Mouse (Mus musculus) CH12.LX (cell line): ENCODE results near the gene Slc35d3. TPM values are rescaled to one million over a fixed set of nuclear protein-coding genes. Genes with fewer than 3 reads are reported as not detected.
A peak's percentile ranks its signal among the peaks of the same experiment; 100 is the strongest.

Experiments
- DNase-seq: peaks from one replicate; pipeline ENCODE4 v3.0.0-alpha.2; 2013; ENCODE audit errors: extremely low read depth
- H3K27ac ChIP-seq: 2 replicates; pipeline ENCODE4 v1.5.1; 2012; ENCODE audit warnings: low read depth, mild to moderate bottlenecking, control low read depth, moderate library complexity; ENCODE audit not compliant: insufficient read depth
- H3K27me3 ChIP-seq: replicated peaks from 2 replicates; pipeline ENCODE3; 2012; ENCODE audit warnings: inconsistent platforms
- H3K36me3 ChIP-seq, 2 experiments: replicated peaks in 1 of 2; 2 replicates each; pipeline versions ENCODE3 to v1.6.1; 2012; ENCODE audit warnings: inconsistent platforms in 1 of 2, low read length in 1 of 2, mild to moderate bottlenecking in 1 of 2, mixed read lengths in 1 of 2, moderate library complexity in 1 of 2; ENCODE audit not compliant: control insufficient read depth in 1 of 2, insufficient read depth in 1 of 2
- H3K4me1 ChIP-seq, 2 experiments: 2 replicates each; pipeline ENCODE4 v1.6.1; 2012; ENCODE audit warnings: inconsistent platforms in 1 of 2, moderate library complexity in 1 of 2; ENCODE audit not compliant: insufficient read depth in 2 of 2, control insufficient read depth in 1 of 2
- H3K4me2 ChIP-seq: 2 replicates; pipeline ENCODE4 v1.6.1; 2012; ENCODE audit warnings: low read depth, mild to moderate bottlenecking, control low read depth; ENCODE audit not compliant: poor library complexity, insufficient read depth, severe bottlenecking
- H3K4me3 ChIP-seq, 3 experiments: fragments of 150-350 bp in 1 of 3; sonication (generic) in 1 of 3; replicated peaks in 1 of 3; 2 replicates each; pipeline versions ENCODE3 to v1.5.1; 2011 to 2012; ENCODE audit warnings: low read depth in 2 of 3, low read length in 2 of 3, mild to moderate bottlenecking in 2 of 3, moderate library complexity in 2 of 3, control low read depth in 1 of 3, improper control_type of control experiment in 1 of 3, inconsistent platforms in 1 of 3, mixed read lengths in 1 of 3; ENCODE audit not compliant: poor library complexity in 1 of 3
- H3K79me2 ChIP-seq: replicated peaks from 2 replicates; pipeline ENCODE4 v1.6.1; 2012; ENCODE audit warnings: mild to moderate bottlenecking, moderate library complexity; ENCODE audit not compliant: control insufficient read depth, poor library complexity, insufficient read depth, severe bottlenecking; ENCODE audit errors: extremely low read depth
- H3K9ac ChIP-seq: 2 replicates; pipeline ENCODE4 v1.6.1; 2012; ENCODE audit warnings: low read depth, mild to moderate bottlenecking, control low read depth, moderate library complexity; ENCODE audit not compliant: insufficient read depth
- H3K9me3 ChIP-seq: replicated peaks from 2 replicates; pipeline ENCODE3; 2012; ENCODE audit warnings: low read length, inconsistent platforms, mixed read lengths
- E2F4 ChIP-seq: IDR thresholded peaks from 2 replicates; pipeline ENCODE4 v1.6.1; 2011; ENCODE audit warnings: low read depth, low read length, improper control_type of control experiment; ENCODE audit not compliant: insufficient replicate concordance
- EP300 ChIP-seq: IDR thresholded peaks from 2 replicates; pipeline ENCODE4 v1.6.1; 2011; ENCODE audit warnings: low read length, improper control_type of control experiment
- ETS1 ChIP-seq: conservative IDR thresholded peaks from 2 replicates; pipeline ENCODE4 v1.6.1; 2012; ENCODE audit warnings: low read depth, mild to moderate bottlenecking, inconsistent platforms, low read length, improper control_type of control experiment, moderate library complexity
- HCFC1 ChIP-seq: IDR thresholded peaks from 2 replicates; pipeline ENCODE4 v1.6.1; 2012; ENCODE audit warnings: low read depth, mild to moderate bottlenecking, inconsistent platforms, low read length, improper control_type of control experiment
- IRF4 ChIP-seq: IDR thresholded peaks from 2 replicates; pipeline ENCODE4 v1.6.1; 2014; ENCODE audit warnings: low read depth, mild to moderate bottlenecking, inconsistent platforms, low read length, improper control_type of control experiment
- JUN ChIP-seq: IDR thresholded peaks from 2 replicates; pipeline ENCODE4 v1.6.1; 2011; ENCODE audit warnings: low read depth, mild to moderate bottlenecking, low read length, improper control_type of control experiment, moderate library complexity; ENCODE audit not compliant: insufficient read depth
- KAT2A ChIP-seq: IDR thresholded peaks from 2 replicates; pipeline ENCODE4 v1.6.1; 2012; ENCODE audit warnings: low read length, improper control_type of control experiment, inconsistent platforms; ENCODE audit not compliant: insufficient replicate concordance
- MAFK ChIP-seq: IDR thresholded peaks from 2 replicates; pipeline ENCODE4 v1.6.1; 2011; ENCODE audit warnings: low read length, improper control_type of control experiment; ENCODE audit not compliant: insufficient replicate concordance
- MAX ChIP-seq: IDR thresholded peaks from 2 replicates; pipeline ENCODE4 v1.6.1; 2011; ENCODE audit warnings: low read length, improper control_type of control experiment
- NRF1 ChIP-seq: IDR thresholded peaks from 2 replicates; pipeline ENCODE4 v1.6.1; 2014; ENCODE audit warnings: low read depth, mild to moderate bottlenecking, inconsistent platforms, low read length, improper control_type of control experiment, moderate library complexity
- SIN3A ChIP-seq: IDR thresholded peaks from 2 replicates; pipeline ENCODE4 v1.6.1; 2012; ENCODE audit warnings: low read length, improper control_type of control experiment, inconsistent platforms
- UBTF ChIP-seq: IDR thresholded peaks from 2 replicates; pipeline ENCODE4 v1.6.1; 2012; ENCODE audit warnings: low read depth, mild to moderate bottlenecking, inconsistent platforms, low read length, improper control_type of control experiment, moderate library complexity
- USF2 ChIP-seq: conservative IDR thresholded peaks from 2 replicates; pipeline ENCODE4 v1.6.1; 2011; ENCODE audit warnings: low read depth, low read length, improper control_type of control experiment
- ZC3H11A ChIP-seq: IDR thresholded peaks from 2 replicates; pipeline ENCODE4 v1.6.1; 2012; ENCODE audit warnings: low read depth, mild to moderate bottlenecking, inconsistent platforms, low read length, improper control_type of control experiment
- dilution Hi-C: fragments of 300-500 bp; cut with MboI; formaldehyde crosslinking; loops from 2 replicates; pipeline ENCODE4 v1.14.3; 2020; ENCODE audit warnings: low sequenced_read_pairs; ENCODE audit not compliant: extremely low pct_unique_long_range_greater_than_20kb, extremely low pct_ligation_motif_present
- in situ Hi-C: fragments of 300-500 bp; cut with MboI; formaldehyde crosslinking; loops from 3 replicates; pipeline ENCODE4 v1.14.3; 2019; ENCODE audit warnings: low sequenced_read_pairs, low pct_ligation_motif_present, low pct_unique_long_range_greater_than_20kb, mixed read lengths
- polyA plus RNA-seq: library from polyadenylated mRNA; unstranded; fragments of >175 nt; gene quantifications from 2 replicates; pipeline ENCODE4 v1.2.1, GENCODE M21; 2012; ENCODE audit warnings: low read depth; ENCODE audit not compliant: insufficient read length
- total RNA-seq, 2 experiments: library from RNA; depleted of rRNA; stranded (reverse); fragments of 300-350 nt in 1 of 2; fragments of >200 nt in 1 of 2; gene quantifications; 2 replicates each; pipeline ENCODE4 v1.2.3; 2012 to 2014

Slc35d3 gene
- total and polyA plus RNA-seq, 3 experiments = 0.40 to 0.93 (median 0.52) TPM

DNA sequence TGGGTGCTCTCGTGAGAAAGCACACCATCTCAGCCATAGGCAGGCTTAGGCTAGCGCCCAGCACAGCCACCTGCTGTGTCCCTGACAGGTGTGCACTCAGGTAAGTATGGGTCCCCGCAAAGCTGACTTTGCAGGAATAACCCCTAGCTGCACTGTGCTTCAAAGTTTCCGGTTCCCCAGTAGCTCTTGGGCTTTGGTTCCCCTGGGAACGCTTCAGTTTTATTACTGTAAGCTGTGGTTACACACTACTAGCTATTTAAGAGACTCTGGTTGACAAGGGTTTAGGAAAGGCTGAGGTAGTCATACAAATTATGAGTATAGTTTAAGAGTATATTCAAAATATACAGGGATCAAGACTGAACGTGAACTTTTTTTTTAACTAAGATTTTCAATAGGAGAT lies 1.5 kb upstream of the Slc35d3 start:
- in situ Hi-C loops (no loop called here), dilution Hi-C loops (no loop called here)
- H3K4me3 ChIP-seq = no peak overlapping the region
- H3K27ac ChIP-seq = no peak overlapping the region
- no peaks in the 10 kb centered on the region for H3K36me3 ChIP-seq
- H3K4me2 ChIP-seq = no peak overlapping the region
- peaks cover 35% of the 10 kb centered on the region for H3K27me3 ChIP-seq
- peaks cover 14 to 38% of the 10 kb centered on the region in 2 experiments for H3K4me1 ChIP-seq
- H3K9ac ChIP-seq = no peak overlapping the region
- peak; percentile 62 for DNase-seq
- H3K9me3 ChIP-seq = peaks cover 14% of the 10 kb centered on the region
- no peaks in the 10 kb centered on the region for H3K79me2 ChIP-seq
- TF ChIP-seq IRF4 (0 out of 2 replicates have a peak, but pooled peaks have one; percentile 9), EP300 (peak; percentile 36; the same call in 1 of the 2 replicates), MAX (no peak), HCFC1 (no peak), MAFK (peak; percentile 22; the same call in 1 of the 2 replicates), USF2 (no peak), KAT2A (no peak), ETS1 (0 out of 2 replicates have a peak, but pooled peaks have one; percentile 9)

DNA sequence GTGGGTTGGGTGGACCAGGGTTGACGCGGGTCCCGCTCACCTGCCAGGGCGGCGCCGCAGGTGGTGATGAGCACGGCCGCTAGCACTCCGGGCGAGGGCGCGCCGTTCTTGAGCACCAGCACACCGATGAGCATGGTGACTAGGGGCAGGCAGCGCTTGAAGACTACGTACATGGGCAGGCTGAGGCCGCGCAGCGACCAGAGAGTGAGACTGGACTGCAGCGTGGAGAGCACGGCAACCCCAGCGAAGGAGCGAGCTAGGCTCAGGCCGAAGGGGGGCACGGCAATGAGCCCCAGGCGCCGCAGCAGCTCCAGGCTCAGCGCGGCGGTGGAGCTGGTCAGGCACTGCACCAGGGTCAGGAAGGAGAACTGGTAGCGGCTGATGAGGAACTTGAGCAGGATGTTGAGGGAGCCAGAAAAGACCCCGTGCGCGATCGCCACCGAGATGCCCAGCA lies 688 bp downstream of the Slc35d3 start:
- Histone ChIP-seq H3K9ac (peak overlapping the region; percentile 8; the same call in 1 of the 2 replicates), H3K27me3 (peaks cover 38% of the 10 kb centered on the region)
- in situ Hi-C loops = no loop called here

DNA sequence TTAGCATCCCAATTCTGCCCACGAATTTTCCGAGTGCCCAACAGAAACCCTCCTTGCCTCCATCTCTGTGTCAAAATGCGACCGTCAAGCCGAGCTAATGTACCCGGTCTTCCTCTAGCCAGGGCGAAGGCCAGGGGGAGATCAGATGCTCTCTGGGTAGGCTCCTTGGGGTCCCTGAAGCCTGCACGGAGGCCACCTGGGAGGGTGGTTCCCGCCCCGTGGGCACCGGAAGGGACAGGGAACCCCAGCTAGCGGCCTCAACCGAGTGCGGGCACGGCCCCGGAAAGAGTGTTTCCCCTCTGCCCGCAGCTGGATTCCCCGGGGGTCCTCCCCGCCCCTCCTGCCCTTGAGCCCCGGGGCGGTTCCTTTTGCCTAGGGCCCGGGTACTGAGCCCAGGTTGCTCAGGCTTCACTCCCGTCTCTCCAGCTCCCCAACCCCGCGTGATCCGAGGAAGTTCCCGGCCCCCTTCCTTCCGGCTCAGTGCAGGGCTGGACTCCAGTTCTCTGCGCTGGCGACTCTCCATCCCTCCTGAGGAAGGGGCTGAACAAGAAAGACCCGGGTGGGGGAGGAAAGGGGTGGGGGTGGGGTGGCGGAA lies 1.4 kb downstream of the Slc35d3 start:
- dilution Hi-C loops = no loop called here
- DNase-seq = no peak
- Histone ChIP-seq H3K4me3 (peak overlapping the region in 1 of 3 experiments; percentile 0), H3K9ac (no peak overlapping the region; the same call in 1 of the 2 replicates), H3K4me2 (peak overlapping the region; percentile 99), H3K4me1 (peaks cover 14 to 38% of the 10 kb centered on the region in 2 experiments), H3K79me2 (no peaks in the 10 kb centered on the region), H3K27me3 (peaks cover 39% of the 10 kb centered on the region), H3K9me3 (peaks cover 14% of the 10 kb centered on the region), H3K27ac (no peak overlapping the region), H3K36me3 (no peaks in the 10 kb centered on the region)
- in situ Hi-C loops = no loop called here
- no peak for TF ChIP-seq JUN
- TF ChIP-seq ZC3H11A = no peak

More for the DNA sequence above, 688 bp downstream of the Slc35d3 start:
- DNase-seq = peak; percentile 16
- dilution Hi-C loops = no loop called here
- H3K9me3 ChIP-seq = peaks cover 14% of the 10 kb centered on the region
- no peak overlapping the region for H3K27ac ChIP-seq
- H3K79me2 ChIP-seq = no peaks in the 10 kb centered on the region
- peak overlapping the region; percentile 99 for H3K4me2 ChIP-seq
- no peak for TF ChIP-seq USF2
- TF ChIP-seq SIN3A = 0 out of 2 replicates have a peak, but pooled peaks have one; percentile 21
- TF ChIP-seq UBTF = peak; percentile 88
- no peak for TF ChIP-seq E2F4
- 0 out of 2 replicates have a peak, but pooled peaks have one; percentile 21 for TF ChIP-seq NRF1
- TF ChIP-seq IRF4 = 0 out of 2 replicates have a peak, but pooled peaks have one; percentile 9
- H3K36me3 ChIP-seq = no peaks in the 10 kb centered on the region
- peaks cover 14 to 38% of the 10 kb centered on the region in 2 experiments for H3K4me1 ChIP-seq
- H3K4me3 ChIP-seq = peak overlapping the region; percentile 16 to 59 (median 50)
